Mouse (Mus musculus) embryo, embryonic 9.5 days (tissue): ENCODE data around the gene Katnal1.

Source experiments
- DNase-seq: peaks from one replicate; pipeline ENCODE4 v3.0.0-alpha.2; 2017; ENCODE audit errors: extremely low spot score

Katnal1 gene

GRCm38 (mm10) chr5:148929116-148929449, at the start of gene Katnal1:
Gene Katnal1 (minus strand): TSS chr5:148929320.
- no peak for DNase-seq

GRCm38 (mm10) chr5:148978458-148979165, 49.5 kb upstream of the Katnal1 start:
- no peak for DNase-seq

GRCm38 (mm10) chr5:148977698-148978457, 48.8 kb upstream of the Katnal1 start:
- DNase-seq: no peak

GRCm38 (mm10) chr5:148976876-148977275, 47.8 kb upstream of the Katnal1 start:
- DNase-seq: no peak

GRCm38 (mm10) chr5:148975035-148975434, 45.9 kb upstream of the Katnal1 start:
- DNase-seq: no peak

GRCm38 (mm10) chr5:148973019-148973668, 44.0 kb upstream of the Katnal1 start:
- no peak for DNase-seq

- DNase-seq: no peak
Measured at GRCm38 (mm10) chr5:148972167-148972566, 43.0 kb upstream of the Katnal1 start.

- DNase-seq: no peak
Measured at GRCm38 (mm10) chr5:148969648-148970047, 40.5 kb upstream of the Katnal1 start.

- no peak for DNase-seq
Measured at GRCm38 (mm10) chr5:148968958-148969576, 39.9 kb upstream of the Katnal1 start.

GRCm38 (mm10) chr5:148968179-148968578, 39.1 kb upstream of the Katnal1 start:
- DNase-seq: no peak

GRCm38 (mm10) chr5:148966395-148966794, 37.3 kb upstream of the Katnal1 start:
- DNase-seq: no peak

GRCm38 (mm10) chr5:148965691-148966333, 36.7 kb upstream of the Katnal1 start:
- DNase-seq: no peak

GRCm38 (mm10) chr5:148965089-148965591, 36.0 kb upstream of the Katnal1 start:
- no peak for DNase-seq

GRCm38 (mm10) chr5:148964251-148964650, 35.1 kb upstream of the Katnal1 start:
- no peak for DNase-seq

- DNase-seq: no peak
Measured at GRCm38 (mm10) chr5:148960211-148960610, 31.1 kb upstream of the Katnal1 start.

GRCm38 (mm10) chr5:148959068-148959990, 30.2 kb upstream of the Katnal1 start:
- DNase-seq: no peak

- DNase-seq: no peak
Measured at GRCm38 (mm10) chr5:148958355-148958754, 29.2 kb upstream of the Katnal1 start.

GRCm38 (mm10) chr5:148956898-148957535, 27.9 kb upstream of the Katnal1 start:
- no peak for DNase-seq

GRCm38 (mm10) chr5:148956091-148956490, 27.0 kb upstream of the Katnal1 start:
- no peak for DNase-seq

GRCm38 (mm10) chr5:148955575-148955974, 26.5 kb upstream of the Katnal1 start:
- DNase-seq: no peak
